Comparison of ENCODE assay signal across 8 mouse cellular contexts in genomic region chr9:120539662-120540251, GRCm38 (mm10). TPM values are rescaled to one million over a fixed set of nuclear protein-coding genes. Genes with fewer than 3 reads are reported as not detected.
DNase-seq lines count a peak whose midpoint lies in the region; ATAC-seq and TF ChIP-seq lines count a peak whose summit lies in the region.

TSS of gene Entpd3 (plus strand) at chr9:120539818.

- no peak within 1 kb of the TSS for H3K27ac ChIP-seq in forebrain, embryonic 13.5 days
- no peak within 1 kb of the TSS for H3K27ac ChIP-seq in kidney, adult 2 months (ENCODE audit: insufficient read depth, low read depth, low read length)
- no peak within 1 kb of the TSS for H3K27ac ChIP-seq in liver, embryonic 11.5 days (ENCODE audit: low read depth, low read length)
- H3K27ac ChIP-seq in neural tube, embryonic 14.5 days (ENCODE audit: low read depth, low read length) = no peak within 1 kb of the TSS

- peaks cover 37% of the 10 kb centered on the region for H3K27me3 ChIP-seq in forebrain, embryonic 13.5 days
- no peaks in the 10 kb centered on the region for H3K27me3 ChIP-seq in kidney, adult 2 months (replicated peaks; ENCODE audit: control insufficient read depth, insufficient read depth, low read length)
- peaks cover 30% of the 10 kb centered on the region for H3K27me3 ChIP-seq in liver, embryonic 11.5 days (replicated peaks; ENCODE audit: control insufficient read depth, insufficient read depth, low read length)
- peaks cover 7% of the 10 kb centered on the region for H3K27me3 ChIP-seq in neural tube, embryonic 14.5 days (ENCODE audit: control insufficient read depth, insufficient read depth, low read length)

- H3K9ac ChIP-seq in forebrain, embryonic 13.5 days = peak within 1 kb of the TSS; percentile 65
- peak within 1 kb of the TSS; percentile 28 for H3K9ac ChIP-seq in liver, embryonic 11.5 days (ENCODE audit: low read depth, low read length)
- peak within 1 kb of the TSS; percentile 54 for H3K9ac ChIP-seq in neural tube, embryonic 14.5 days (replicated peaks; ENCODE audit: low read depth, low read length)

- no peak for TF ChIP-seq CTCF in kidney, adult 2 months (conservative IDR thresholded peaks at IDR 0.05; ENCODE audit: insufficient read depth, insufficient read length, low read depth, low read length)

- H3K36me3 ChIP-seq in forebrain, embryonic 13.5 days (ENCODE audit: poor library complexity, severe bottlenecking) = no peaks in the 10 kb centered on the region
- no peaks in the 10 kb centered on the region for H3K36me3 ChIP-seq in kidney, adult 2 months (ENCODE audit: control insufficient read depth, insufficient read depth, low read length)
- H3K36me3 ChIP-seq in liver, embryonic 11.5 days (ENCODE audit: control insufficient read depth, insufficient read depth, low read length) = no peaks in the 10 kb centered on the region
- no peaks in the 10 kb centered on the region for H3K36me3 ChIP-seq in neural tube, embryonic 14.5 days (ENCODE audit: control insufficient read depth, insufficient read depth, low read length)

- peaks cover 11% of the 10 kb centered on the region for H3K4me1 ChIP-seq in forebrain, embryonic 13.5 days
- H3K4me1 ChIP-seq in kidney, adult 2 months (ENCODE audit: control insufficient read depth, insufficient read depth, low read length) = no peaks in the 10 kb centered on the region
- peaks cover 5% of the 10 kb centered on the region; the same call in 1 of the 2 replicates for H3K4me1 ChIP-seq in liver, embryonic 11.5 days (replicated peaks; ENCODE audit: control insufficient read depth, insufficient read depth, low read length)
- no peaks in the 10 kb centered on the region; the same call in 1 of the 2 replicates for H3K4me1 ChIP-seq in neural tube, embryonic 14.5 days (ENCODE audit: control insufficient read depth, insufficient read depth, low read length)

- H3K9me3 ChIP-seq in forebrain, embryonic 13.5 days (replicated peaks) = no peaks in the 10 kb centered on the region
- H3K9me3 ChIP-seq in liver, embryonic 11.5 days (ENCODE audit: control insufficient read depth, low read length) = no peaks in the 10 kb centered on the region
- no peaks in the 10 kb centered on the region for H3K9me3 ChIP-seq in neural tube, embryonic 14.5 days (ENCODE audit: control insufficient read depth, low read length)

- no peak for TF ChIP-seq POLR2A in kidney, adult 2 months (IDR thresholded peaks at IDR 0.05; ENCODE audit: low read depth, low read length)

- under 1% methylated on average over 31 of the region's 31 CpGs for WGBS in forebrain, embryonic 13.5 days
- 2% methylated on average over 31 of the region's 31 CpGs for WGBS in kidney, adult 2 months
- WGBS in liver, embryonic 11.5 days = 3% methylated on average over 30 of the region's 31 CpGs
- WGBS in neural tube, embryonic 14.5 days = 2% methylated on average over 31 of the region's 31 CpGs

- H3K4me3 ChIP-seq in forebrain, embryonic 13.5 days = peak within 1 kb of the TSS; percentile 40
- H3K4me3 ChIP-seq in kidney, adult 2 months (ENCODE audit: insufficient read depth, low read depth, low read length) = no peak within 1 kb of the TSS
- H3K4me3 ChIP-seq in liver, embryonic 11.5 days (ENCODE audit: low read depth, low read length) = peak within 1 kb of the TSS; percentile 47
- H3K4me3 ChIP-seq in neural tube, embryonic 14.5 days (ENCODE audit: low read depth, low read length) = peak within 1 kb of the TSS; percentile 38

- DNase-seq in kidney, adult 18-20 months = peak; percentile 10
- DNase-seq in kidney, adult 11 months = no peak
- peak; percentile 34 to 56 for DNase-seq in adrenal gland, postnatal 36 days
- peak; percentile 14 for DNase-seq in kidney, adult 2 months
- peak; percentile 43 for DNase-seq in liver, embryonic 11.5 days (ENCODE audit: low spot score)
- DNase-seq in spleen, postnatal 10 days (ENCODE audit: low spot score in 2 of 2) = no peak

- H3K4me2 ChIP-seq in forebrain, embryonic 13.5 days = peak within 1 kb of the TSS; percentile 68
- peak within 1 kb of the TSS; percentile 74 for H3K4me2 ChIP-seq in liver, embryonic 11.5 days
- peak within 1 kb of the TSS; percentile 53 for H3K4me2 ChIP-seq in neural tube, embryonic 14.5 days (ENCODE audit: low read depth, low read length)

- peak; percentile 43; the same call in 1 of the 2 replicates for ATAC-seq in forebrain, embryonic 13.5 days
- ATAC-seq in liver, embryonic 11.5 days (replicated peaks; ENCODE audit: low FRiP score) = 0 out of 2 replicates have a peak, but pooled peaks have one; percentile 41
- peak; percentile 14; the same call in 1 of the 2 replicates for ATAC-seq in neural tube, embryonic 14.5 days (ENCODE audit: low read depth)

RNA-seq across cellular contexts. Expression of gene Entpd3, which starts in this region (rescaled TPM):
- 1 to 10 TPM in 1 of 2 experiments, under 1 TPM in 1; 0.40 to 2.9 TPM for total RNA-seq in adrenal gland, postnatal 36 days (2021)
- polyA plus RNA-seq in forebrain, embryonic 13.5 days (2015; fragmentation: Nextera tagmentation; extraction: Ambion mirVana) = 0.30 and 0.49 TPM in 2 replicates
- polyA plus RNA-seq in kidney, adult 2 months (2012; rRNA removed) = 0.53 and 0.64 TPM in 2 replicates
- 0.12 and 0.22 TPM in 2 replicates for polyA plus RNA-seq in liver, embryonic 11.5 days (2014; fragmentation: Nextera tagmentation; extraction: Ambion mirVana)
- 3.4 and 6.1 TPM in 2 replicates for polyA plus RNA-seq in neural tube, embryonic 14.5 days (2014; fragmentation: Nextera tagmentation; extraction: Ambion mirVana)

Comparison
In these comparisons a context has a peak if more than half of its experiments do, and no peak if none do; other contexts are left out.
1. DNase-seq: peak in kidney, adult 18-20 months (single experiment) and adrenal gland, postnatal 36 days (2 of 2); none in kidney, adult 11 months (single experiment) and spleen, postnatal 10 days (0 of 2).
2. Peak in ATAC-seq, H3K4me3 ChIP-seq, H3K9ac ChIP-seq and H3K4me2 ChIP-seq in forebrain, embryonic 13.5 days; RNA of the gene not detected or under 1 TPM.
3. Peak in DNase-seq in kidney, adult 2 months; RNA of the gene not detected or under 1 TPM.
4. Peak in DNase-seq, ATAC-seq, H3K4me3 ChIP-seq, H3K9ac ChIP-seq and H3K4me2 ChIP-seq in liver, embryonic 11.5 days; RNA of the gene not detected or under 1 TPM.
5. Peak in every context shown above with its lines, with median percentiles within 50 percentile points of each other: ATAC-seq, H3K4me2 ChIP-seq and H3K9ac ChIP-seq.